Mouse (Mus musculus) embryo, embryonic 10 days (tissue): ENCODE data around the gene Gpc3.
"Not testable (repeated sequence)": the region's sequence is repeated elsewhere in the genome, so short reads cannot be mapped to it uniquely, and the experiment has no call there.

Experiments
- DNase-seq: peaks from one replicate; pipeline ENCODE4 v3.0.0-alpha.2; 2015; ENCODE audit warnings: low spot score

Gpc3 gene

DNA sequence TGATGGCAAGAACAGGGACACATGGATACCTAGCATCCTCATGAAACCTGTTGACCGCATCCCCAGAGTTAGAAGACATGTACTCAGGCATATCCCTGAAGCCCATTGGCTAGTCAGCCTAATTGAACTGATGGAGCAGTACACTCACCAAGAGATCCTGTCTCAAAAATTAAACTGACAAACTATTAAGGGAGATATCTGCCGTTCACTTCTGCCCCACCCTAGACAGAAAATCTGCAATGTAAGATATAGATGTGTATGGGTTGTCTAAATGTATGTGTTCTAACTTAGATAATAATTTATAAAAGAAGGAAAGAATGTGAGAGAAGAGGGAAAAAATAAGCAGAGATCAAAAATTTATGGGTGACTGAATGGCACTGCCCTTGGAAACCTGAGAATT is 212.6 kb downstream of the Gpc3 start:
- no peak for DNase-seq

DNA sequence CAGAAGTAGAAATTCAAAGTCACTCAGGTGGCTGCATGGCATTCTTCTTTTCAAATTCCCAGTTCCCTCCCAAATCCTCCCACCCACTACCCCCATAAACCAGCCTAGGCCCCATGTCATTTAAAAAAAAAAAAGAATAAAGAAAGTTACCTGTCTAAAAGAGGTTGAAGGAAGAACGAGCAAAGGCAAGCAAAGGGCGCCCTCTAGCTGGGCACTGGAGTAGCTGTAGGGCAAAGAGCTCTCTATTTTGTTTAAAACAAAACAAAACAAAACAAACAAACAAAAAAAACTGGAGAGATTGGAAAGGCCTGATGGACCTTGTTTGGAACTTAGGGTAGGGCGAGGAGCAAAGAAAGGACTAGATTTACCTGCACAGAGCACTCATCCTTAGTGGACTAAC is 238.6 kb downstream of the Gpc3 start:
- no peak for DNase-seq

GRCm38 (mm10) chrX:52374209-52374608 is 239.5 kb downstream of the Gpc3 start:
- no peak for DNase-seq

DNA sequence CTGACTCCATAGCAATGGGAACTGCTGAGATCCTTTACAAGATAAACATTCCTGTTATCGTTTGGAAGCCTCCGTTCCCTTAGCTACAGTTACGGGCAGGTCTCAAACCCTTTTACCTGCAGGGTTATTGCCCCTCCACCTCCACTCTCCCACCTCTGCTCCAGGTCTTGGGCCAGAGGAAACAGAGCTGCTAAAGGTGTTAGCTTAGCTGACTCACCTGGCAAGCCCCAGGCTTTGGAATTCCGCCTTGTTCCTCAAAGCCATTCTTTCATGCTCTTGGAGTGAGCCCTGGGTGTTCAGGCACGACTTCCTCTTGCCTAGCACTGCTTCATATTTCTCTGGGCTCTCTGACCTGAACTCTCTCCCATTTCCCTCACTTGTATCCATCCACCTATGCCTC is 241.3 kb downstream of the Gpc3 start:
- no peak for DNase-seq

DNA sequence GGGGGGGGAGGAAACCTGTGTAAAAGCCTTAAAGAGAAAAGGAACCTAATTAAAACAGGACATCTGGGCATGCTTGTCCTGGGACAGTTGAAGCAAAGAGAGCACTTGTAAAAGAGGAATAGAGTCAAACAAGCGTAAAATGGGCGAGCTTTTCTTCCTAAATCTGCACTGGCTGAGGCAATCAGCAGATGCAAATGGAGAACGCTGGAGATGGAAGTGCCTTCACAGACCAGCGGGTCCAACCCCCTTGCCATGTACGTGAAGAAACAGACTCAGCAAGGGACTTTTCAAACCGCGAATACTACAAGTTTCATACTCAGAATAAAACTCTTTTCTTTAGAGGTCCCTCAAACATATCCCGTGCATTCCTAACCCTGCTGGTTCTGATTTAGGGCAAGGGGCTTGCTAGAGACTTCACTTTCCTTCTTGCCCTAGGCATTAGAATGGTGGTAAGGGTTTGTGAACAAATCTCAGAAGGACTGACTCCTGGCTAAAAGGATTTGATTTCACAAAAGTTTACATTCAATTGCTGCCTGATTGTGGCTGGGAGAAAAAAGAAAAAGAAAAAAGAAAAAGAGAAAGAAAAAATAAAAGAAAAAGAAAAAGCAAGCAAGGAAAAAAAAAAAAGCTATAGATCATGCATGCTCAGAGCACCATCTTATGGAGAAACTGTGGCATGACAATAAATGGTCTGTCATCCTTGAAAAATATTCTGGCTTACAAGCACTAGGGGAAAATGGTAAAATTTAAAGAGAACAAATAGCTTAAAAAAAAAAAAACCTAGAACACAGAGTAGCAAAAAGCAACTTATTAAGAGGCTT is 243.6 kb downstream of the Gpc3 start:
- peak; percentile 51 for DNase-seq

- peak; percentile 16 for DNase-seq
Measured at GRCm38 (mm10) chrX:52369304-52369937, 244.3 kb downstream of the Gpc3 start.

DNA sequence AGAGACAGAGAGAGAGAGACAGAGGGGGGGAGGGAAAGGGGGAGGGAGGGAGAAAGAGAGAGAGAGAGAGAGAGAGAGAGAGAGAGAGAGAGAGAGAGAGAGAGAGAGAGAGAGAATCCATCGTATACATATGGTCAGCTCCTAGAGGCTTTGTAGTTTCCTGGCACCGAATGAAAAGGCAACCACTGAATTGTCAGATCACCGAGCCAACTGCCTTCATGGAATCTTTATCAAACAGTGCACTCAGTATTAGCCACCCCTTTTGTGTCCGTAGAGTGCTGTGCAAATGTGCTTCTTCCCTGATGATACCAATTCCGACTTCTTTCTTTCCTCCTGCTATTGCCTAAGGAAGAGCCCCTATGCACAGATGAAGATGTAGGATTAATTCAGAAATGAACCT is 246.9 kb downstream of the Gpc3 start:
- no peak for DNase-seq

DNA sequence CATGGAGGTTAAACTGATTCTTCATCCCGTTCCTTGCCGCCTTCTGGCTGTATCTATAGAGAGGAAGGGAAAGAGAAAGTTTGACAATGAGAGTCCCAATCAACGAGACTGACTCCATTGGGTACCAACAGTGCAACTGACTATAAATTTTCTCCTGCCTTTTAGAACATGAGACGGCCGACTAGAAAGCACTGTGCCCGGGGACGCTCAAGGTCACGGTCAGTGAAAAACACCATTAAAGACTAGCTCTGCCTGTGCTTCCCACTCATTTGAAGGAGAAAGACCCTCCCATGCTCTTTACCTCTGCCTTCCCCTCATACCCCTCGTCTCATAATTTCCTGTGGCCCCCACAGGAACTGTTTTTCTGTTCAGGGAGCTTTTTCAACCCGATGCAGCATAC is 248.0 kb downstream of the Gpc3 start:
- DNase-seq = no peak

- no peak for DNase-seq
Measured at GRCm38 (mm10) chrX:52362241-52363011, 251.3 kb downstream of the Gpc3 start.

- no peak for DNase-seq
Measured at GRCm38 (mm10) chrX:52352981-52353380, 260.8 kb downstream of the Gpc3 start.

GRCm38 (mm10) chrX:52350631-52351030 is 263.1 kb downstream of the Gpc3 start:
- not testable (repeated sequence) for DNase-seq

- DNase-seq = peak; percentile 45
Measured at GRCm38 (mm10) chrX:52348773-52349172, 265.0 kb downstream of the Gpc3 start.

GRCm38 (mm10) chrX:52344018-52344417 is 269.7 kb downstream of the Gpc3 start:
- no peak for DNase-seq

GRCm38 (mm10) chrX:52340251-52340650 is 273.5 kb downstream of the Gpc3 start:
- no peak for DNase-seq

GRCm38 (mm10) chrX:52321791-52322190 is 292.0 kb downstream of the Gpc3 start:
- DNase-seq = no peak

- no peak for DNase-seq
Measured at GRCm38 (mm10) chrX:52320653-52321052, 293.1 kb downstream of the Gpc3 start.

- no peak for DNase-seq
Measured at GRCm38 (mm10) chrX:52310976-52311375, 302.8 kb downstream of the Gpc3 start.

DNA sequence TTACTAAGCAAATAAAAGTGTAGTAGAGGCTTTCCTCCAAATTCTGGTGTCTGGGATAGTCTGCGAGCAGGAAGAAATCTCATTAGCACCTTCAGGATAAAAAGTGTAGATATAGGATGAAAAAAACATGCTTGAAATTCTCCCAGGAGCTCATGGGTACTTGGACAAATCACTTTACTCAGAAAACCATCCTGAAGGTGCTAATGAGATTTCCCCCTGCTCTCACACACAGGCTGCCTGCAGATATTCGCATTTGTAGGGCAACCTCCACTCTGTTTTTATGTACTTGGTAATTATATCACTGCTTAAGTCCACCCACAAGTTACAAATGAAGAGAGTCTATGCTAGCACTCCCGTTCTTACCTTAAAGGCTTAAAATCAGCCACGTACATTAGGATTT is 308.5 kb downstream of the Gpc3 start:
- DNase-seq = no peak

GRCm38 (mm10) chrX:52288792-52289191 is 325.0 kb downstream of the Gpc3 start:
- no peak for DNase-seq

GRCm38 (mm10) chrX:52287944-52288343 is 325.8 kb downstream of the Gpc3 start:
- DNase-seq = no peak

DNA sequence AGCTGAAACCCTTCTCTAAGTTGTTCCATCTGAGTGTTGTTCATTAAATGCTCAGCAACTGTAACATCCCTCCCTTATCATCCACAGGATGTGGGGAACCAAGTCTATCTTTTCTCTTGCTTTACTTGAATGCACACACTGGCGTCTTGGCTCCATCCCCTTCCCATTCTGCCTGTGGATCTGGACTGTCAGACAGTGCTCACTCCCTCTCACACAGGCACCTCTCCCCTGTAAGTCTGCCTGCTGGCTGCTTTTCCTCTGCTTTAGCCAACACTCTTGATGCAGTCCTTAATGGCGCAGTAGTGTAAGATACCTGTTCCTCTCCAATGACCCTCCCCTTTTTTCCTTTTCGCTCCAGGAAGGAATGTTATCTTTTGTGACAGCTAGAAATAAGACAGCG is 331.7 kb downstream of the Gpc3 start:
- DNase-seq = no peak

GRCm38 (mm10) chrX:52281103-52281900 is 332.4 kb downstream of the Gpc3 start:
- DNase-seq = no peak
